16 mouse cellular contexts compared by ENCODE assay signal in the genomic region with DNA sequence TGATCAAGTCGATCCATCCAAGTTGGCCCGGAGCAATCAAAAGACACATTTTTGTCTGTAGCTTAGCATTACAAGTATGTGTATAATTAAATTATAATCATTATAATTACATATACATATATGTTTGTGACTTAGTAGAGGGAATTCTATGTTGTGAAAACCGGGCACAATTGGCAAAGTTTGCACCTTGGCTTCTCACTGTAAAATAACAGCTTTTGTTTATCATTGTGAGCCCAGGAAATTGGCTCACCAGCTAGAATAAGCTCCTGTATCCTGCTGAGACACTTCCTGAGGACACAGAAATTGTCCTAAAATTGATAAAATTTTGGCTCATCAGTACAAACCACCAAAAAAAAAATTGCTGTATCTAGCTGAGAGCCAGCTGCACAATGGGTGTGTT.
"Had no signal": no experiment of that assay in that cellular context is flagged by ENCODE, and none has a peak within 500 bp of the region (broad histone marks: within the 10 kb centered on the region; RNA-seq: fewer than 3 reads in every experiment).

No protein-coding gene starts in this region.

- H3K4me2 ChIP-seq: limb, embryonic 15.5 days; liver, embryonic 12.5 days; lung, embryonic 14.5 days; midbrain, embryonic 12.5 days; neural tube, embryonic 13.5 days had no signal

- H3K9ac ChIP-seq: limb, embryonic 15.5 days; liver, embryonic 12.5 days; lung, embryonic 14.5 days; midbrain, embryonic 12.5 days; neural tube, embryonic 13.5 days had no signal

- H3K27me3 ChIP-seq: limb, embryonic 15.5 days; liver, embryonic 12.5 days; midbrain, embryonic 12.5 days; neural tube, embryonic 13.5 days had no signal

- H3K4me1 ChIP-seq: limb, embryonic 15.5 days; liver, embryonic 12.5 days; midbrain, embryonic 12.5 days had no signal

- ATAC-seq: liver, embryonic 12.5 days; midbrain, embryonic 16.5 days had no signal

- H3K36me3 ChIP-seq: limb, embryonic 15.5 days; liver, embryonic 12.5 days; midbrain, embryonic 12.5 days; neural tube, embryonic 13.5 days had no signal

- H3K9me3 ChIP-seq: limb, embryonic 15.5 days; liver, embryonic 12.5 days; midbrain, embryonic 12.5 days; neural tube, embryonic 13.5 days had no signal

- H3K27ac ChIP-seq: kidney, postnatal 0 days; left cerebral cortex, adult 2 months; limb, embryonic 15.5 days; liver, embryonic 12.5 days; macrophage; midbrain, embryonic 12.5 days; neural tube, embryonic 13.5 days had no signal

- DNase-seq: kidney, postnatal 36 days; lung, embryonic 14.5 days; lung, postnatal 14 days; retina, postnatal 1 day; right cerebral cortex, postnatal 4 days; spleen, adult 18-20 months; thymus, adult 2 months; thymus, postnatal 25 days had no signal

- H3K4me3 ChIP-seq: left cerebral cortex, adult 2 months; limb, embryonic 15.5 days; liver, embryonic 12.5 days; midbrain, embryonic 12.5 days; neural tube, embryonic 13.5 days had no signal
